Mouse (Mus musculus): Measurements from ENCODE around the gene Rhbdf1. TPM values are rescaled to one million over a fixed set of nuclear protein-coding genes. Genes with fewer than 3 reads are reported as not detected.

Rhbdf1 gene
- total RNA-seq, 1 experiment from 2014 or later, result 22.4 TPM

DNA sequence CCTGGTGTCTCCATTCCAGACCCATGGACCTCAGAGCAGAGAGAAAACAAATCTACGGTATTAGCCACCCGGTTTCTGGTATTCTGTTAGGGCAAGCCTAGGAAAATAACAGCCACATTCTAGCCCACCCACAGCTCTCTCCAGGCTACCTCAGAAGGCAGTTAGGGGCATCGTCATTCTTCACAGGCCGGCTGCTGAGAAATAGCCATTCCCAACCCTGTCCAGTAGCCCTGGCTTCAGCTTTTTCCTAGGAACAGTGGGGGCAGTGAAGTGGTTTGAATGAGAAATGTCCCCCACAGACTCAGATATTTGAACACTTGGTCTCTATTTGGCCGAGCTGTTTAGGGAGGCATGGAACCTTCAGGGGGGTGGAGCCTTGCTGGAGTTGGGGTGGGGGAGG lies 32.7 kb downstream of the Rhbdf1 start:
- no peak for DNase-seq

DNA sequence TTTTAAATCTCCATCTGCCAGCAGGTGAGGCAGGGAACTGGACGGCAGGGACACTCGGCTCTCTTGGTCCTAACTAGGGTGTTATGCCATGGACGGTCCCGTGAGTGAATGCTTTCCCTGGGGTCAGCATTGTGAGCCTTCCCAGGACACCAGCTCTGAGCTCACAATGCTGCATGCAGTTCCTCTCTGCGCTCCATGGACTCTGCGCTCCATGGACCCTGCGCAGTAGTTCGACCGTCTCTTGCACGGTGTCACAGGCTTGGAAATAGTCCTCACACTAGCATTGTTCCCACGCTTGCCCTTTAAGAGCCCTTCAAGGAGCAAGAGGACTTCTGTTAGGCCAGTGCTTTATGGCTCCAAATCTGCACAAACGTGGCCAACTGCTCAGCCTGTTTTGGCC lies 33.2 kb downstream of the Rhbdf1 start:
- DNase-seq, result no peak

DNA sequence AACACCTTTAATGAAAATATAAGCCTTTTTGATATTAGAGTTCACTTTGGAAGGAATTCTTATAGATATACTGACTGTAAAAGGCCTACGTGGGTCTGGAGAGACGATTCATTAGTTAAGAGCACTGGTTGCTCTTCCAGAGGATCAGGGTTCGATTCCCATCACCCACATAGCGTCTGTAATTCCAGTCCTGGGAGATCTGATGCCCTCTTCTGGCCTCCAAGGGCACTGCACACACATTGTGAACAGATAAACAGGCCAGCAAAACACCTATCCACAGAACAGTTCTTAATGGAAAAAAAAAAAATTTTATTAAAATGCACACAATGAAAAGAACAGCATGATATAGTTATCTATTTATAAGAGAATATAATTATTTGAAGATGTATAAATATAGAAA lies 34.8 kb downstream of the Rhbdf1 start:
- DNase-seq, result no peak

DNA sequence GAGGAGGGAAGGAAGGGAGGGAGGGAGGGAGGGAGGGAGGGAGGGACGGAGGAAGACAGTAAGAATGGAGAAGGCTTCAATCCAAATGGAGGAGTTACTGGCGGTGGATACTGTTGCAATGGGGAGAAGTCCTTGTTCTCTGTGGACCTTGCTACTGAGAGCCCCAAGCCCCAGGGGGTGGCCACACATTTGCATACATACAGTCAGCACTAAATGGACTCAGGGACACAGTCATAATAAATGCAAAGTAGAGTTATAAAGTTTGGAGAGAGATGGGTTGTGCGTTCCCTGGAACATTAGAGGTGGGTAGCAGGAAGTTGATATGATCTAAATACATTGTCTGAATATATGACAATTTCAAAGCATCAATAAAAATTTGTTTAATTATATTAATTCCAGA lies 36.1 kb downstream of the Rhbdf1 start:
- no peak for DNase-seq

GRCm38 (mm10) chr11:32184469-32184868 lies 37.6 kb downstream of the Rhbdf1 start:
- no peak for DNase-seq

DNA sequence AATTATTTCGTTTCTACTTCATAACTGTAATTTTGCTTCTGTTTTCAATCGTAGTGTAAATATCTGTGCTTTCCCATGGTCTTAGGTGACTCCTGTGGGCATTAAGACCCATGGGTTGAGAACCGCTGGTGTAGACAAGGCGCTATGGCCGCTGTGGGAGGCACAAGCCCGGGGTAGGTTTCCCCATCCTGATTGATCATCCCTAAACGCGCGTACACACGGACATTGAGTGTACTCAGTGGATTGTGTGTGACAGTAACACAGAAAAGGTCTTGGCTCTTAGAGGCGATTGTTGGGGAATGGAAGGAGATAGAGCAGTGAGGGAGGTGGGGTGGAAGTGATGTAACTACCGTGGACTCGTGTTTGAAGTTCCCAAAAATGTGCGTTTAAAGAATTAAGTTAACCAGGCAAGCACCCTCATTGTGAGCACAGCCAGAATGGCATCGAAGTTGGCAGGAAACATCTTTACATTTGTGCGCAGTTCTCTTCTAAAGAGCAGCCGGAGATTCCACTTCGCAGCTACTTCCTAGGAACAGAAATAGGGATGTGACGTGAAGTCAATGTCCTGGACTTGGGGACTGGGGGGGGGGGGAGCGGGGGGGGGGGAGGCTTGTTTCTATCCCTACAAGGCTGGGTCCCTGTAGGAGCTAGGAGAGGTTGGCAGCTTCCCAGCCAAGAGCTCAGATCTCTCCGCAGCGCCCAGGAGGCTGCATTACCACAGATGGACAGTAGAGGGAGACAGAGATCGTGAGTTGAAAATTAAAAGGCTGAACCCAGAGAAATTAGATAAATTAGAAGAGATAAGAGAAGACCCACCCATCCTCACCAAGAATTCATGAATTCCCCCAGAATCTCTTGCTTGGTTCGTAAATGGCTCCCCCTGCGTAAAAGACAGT lies 39.9 kb downstream of the Rhbdf1 start:
- DNase-seq, result peak; percentile 85

- no peak for DNase-seq
Observed at GRCm38 (mm10) chr11:32181246-32181645, 40.9 kb downstream of the Rhbdf1 start.

GRCm38 (mm10) chr11:32178506-32178905 lies 43.6 kb downstream of the Rhbdf1 start:
- no peak for DNase-seq

- no peak for DNase-seq
Observed at GRCm38 (mm10) chr11:32166683-32167082, 55.4 kb downstream of the Rhbdf1 start.

DNA sequence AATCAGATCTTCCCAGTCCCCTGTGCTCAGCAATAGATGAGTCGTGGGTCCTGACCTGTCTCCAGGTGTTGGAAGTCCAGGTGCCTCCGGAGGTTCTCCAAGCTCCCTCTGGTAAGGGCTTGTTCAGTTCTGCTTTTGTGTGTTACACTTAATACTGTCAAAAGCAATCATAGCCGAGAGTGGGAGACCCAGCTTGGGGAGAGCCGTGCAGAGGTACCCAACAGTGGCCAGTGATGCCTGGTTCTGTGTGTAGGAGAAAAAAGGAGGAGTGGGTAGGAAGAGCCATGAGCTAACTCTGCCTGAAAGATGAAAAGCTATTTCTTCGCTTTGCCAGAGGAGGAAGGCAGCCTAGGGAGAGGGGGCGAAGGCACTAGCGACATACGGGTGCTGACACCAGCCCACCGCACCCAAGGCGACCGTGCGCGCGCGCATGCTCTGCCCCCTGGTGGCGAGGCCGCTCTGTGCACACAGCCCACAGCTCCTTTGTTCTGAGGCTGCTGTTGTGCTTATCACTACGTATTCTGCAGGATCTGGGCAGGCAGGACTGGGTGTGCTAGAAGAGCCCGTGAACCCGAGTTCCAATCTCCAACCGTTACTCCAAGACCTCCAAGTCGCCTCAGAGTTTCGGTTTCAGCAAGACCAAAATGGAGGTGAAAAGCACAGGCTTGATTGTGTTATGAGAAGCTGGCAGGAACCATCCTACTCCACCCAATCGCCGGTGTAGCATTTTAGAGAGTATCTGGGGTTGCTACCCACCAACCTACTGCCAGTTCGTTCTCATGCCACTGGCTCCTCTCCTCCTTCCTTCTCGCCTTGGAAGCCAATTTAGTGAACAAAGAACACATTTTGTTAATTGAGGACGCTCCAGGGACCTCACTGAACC lies 59.9 kb downstream of the Rhbdf1 start:
- peak; percentile 84 for DNase-seq

- DNase-seq, result no peak
Observed at GRCm38 (mm10) chr11:32161500-32161899, 60.6 kb downstream of the Rhbdf1 start.

DNA sequence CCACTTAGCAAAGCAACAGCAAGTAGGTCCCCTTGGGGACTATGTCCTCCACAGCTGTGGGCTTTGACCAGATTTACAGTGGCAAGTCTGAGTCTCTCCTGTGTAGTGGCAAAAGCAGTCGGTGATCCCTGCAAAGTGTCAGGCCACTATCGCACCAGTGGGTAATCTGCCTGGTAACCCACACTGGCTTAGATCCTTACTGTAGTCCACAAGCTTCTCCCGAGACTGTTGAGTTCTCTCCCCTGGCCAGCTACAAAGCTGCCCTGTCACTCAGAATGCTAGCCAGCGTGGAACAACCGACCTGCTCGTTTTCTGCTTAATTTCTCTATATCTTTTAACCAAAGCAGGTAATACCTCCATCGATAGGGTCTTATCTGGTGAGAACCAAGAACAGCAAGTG lies 61.8 kb downstream of the Rhbdf1 start:
- no peak for DNase-seq

Other genes with a start within 250 kb of the Rhbdf1 start
- 29.7 and 36.8 TPM in 2 replicates for gene Nsg2, start 221.8 kb downstream of the Rhbdf1 start, total RNA-seq (2021)
- gene Il9r, start 22.0 kb downstream of the Rhbdf1 start, total RNA-seq (2021), result 0.41 and 0.53 TPM in 2 replicates
- 19.7 and 20.8 TPM in 2 replicates for gene Snrnp25, start 16.9 kb downstream of the Rhbdf1 start, total RNA-seq (2021)
- gene Mpg, start 4.2 kb upstream of the Rhbdf1 start, total RNA-seq (2021), result 15.3 and 21.3 TPM in 2 replicates
- gene Nprl3, start 45.4 kb upstream of the Rhbdf1 start, total RNA-seq (2021), result 45.3 and 54.8 TPM in 2 replicates
- not detected in 2 replicates for gene Hba-x, start 54.1 kb upstream of the Rhbdf1 start, total RNA-seq (2021)
- 9,215 and 11,792 TPM in 2 replicates for gene Hba-a1, start 61.2 kb upstream of the Rhbdf1 start, total RNA-seq (2021)
- 2.8 and 3.2 TPM in 2 replicates for gene Hbq1b, start 64.7 kb upstream of the Rhbdf1 start, total RNA-seq (2021)
- gene Hba-a2, start 74.2 kb upstream of the Rhbdf1 start, total RNA-seq (2021), result 8,335 and 10,867 TPM in 2 replicates
- 1.0 TPM in 1 of 2 replicates, not detected in the other for gene Hbq1a, start 77.8 kb upstream of the Rhbdf1 start, total RNA-seq (2021)
- gene Sh3pxd2b, start 125.5 kb upstream of the Rhbdf1 start, total RNA-seq (2021), result 8.9 and 11.1 TPM in 2 replicates
- gene Ubtd2, start 233.1 kb upstream of the Rhbdf1 start, total RNA-seq (2021), result 17.3 and 17.4 TPM in 2 replicates

All from adrenal gland, postnatal 14 days (tissue).